Mouse (Mus musculus): ENCODE measurements around the gene Olfr1233. TPM values are rescaled to one million over a fixed set of nuclear protein-coding genes. Genes with fewer than 3 reads are reported as not detected.

Olfr1233 gene
- polyA plus RNA-seq (2012; ENCODE audit: insufficient read depth, insufficient read length, low replicate concordance, missing spikeins), result not detected in 2 replicates

- no peak within 1 kb of the TSS for H3K27ac ChIP-seq (ENCODE audit: insufficient read depth, low read depth, low read length)
- no peaks in the 10 kb centered on the region for H3K4me1 ChIP-seq (ENCODE audit: control insufficient read depth, insufficient read depth, low read length)
- no peak within 1 kb of the TSS for H3K4me3 ChIP-seq (ENCODE audit: insufficient read depth, low read depth, low read length)
- no peak for TF ChIP-seq POLR2A (IDR thresholded peaks at IDR 0.05; ENCODE audit: insufficient read depth, low read depth, low read length)
These were observed at the start of gene Olfr1233 for GRCm38 (mm10) chr2:89342298-89342697. Gene Olfr1233 (minus strand): TSS chr2:89342398.

GRCm38 (mm10) chr2:89364765-89365164, 22.6 kb upstream of the Olfr1233 start, which contains the start of gene Olfr1234:
Gene Olfr1234 (minus strand): TSS chr2:89364865.
- TF ChIP-seq POLR2A (IDR thresholded peaks at IDR 0.05; ENCODE audit: insufficient read depth, low read depth, low read length) (no peak), CTCF (IDR thresholded peaks at IDR 0.05; ENCODE audit: insufficient read depth, low read depth, low read length) (no peak)
- no peaks in the 10 kb centered on the region for H3K4me1 ChIP-seq (ENCODE audit: control insufficient read depth, insufficient read depth, low read length)
- WGBS, result 88% methylated on average over 4 of the region's 4 CpGs

GRCm38 (mm10) chr2:89329575-89329974, 12.6 kb downstream of the Olfr1233 start, which contains the start of gene Olfr1232:
Gene Olfr1232 (minus strand): TSS chr2:89329675.
- no peak for TF ChIP-seq CTCF (IDR thresholded peaks at IDR 0.05; ENCODE audit: insufficient read depth, low read depth, low read length)
- TF ChIP-seq POLR2A (IDR thresholded peaks at IDR 0.05; ENCODE audit: insufficient read depth, low read depth, low read length), result no peak
- no peak within 1 kb of the TSS for H3K4me3 ChIP-seq (ENCODE audit: insufficient read depth, low read depth, low read length)

More at GRCm38 (mm10) chr2:89364765-89365164, 22.6 kb upstream of the Olfr1233 start, which contains the start of gene Olfr1234:
- no peak within 1 kb of the TSS for H3K4me3 ChIP-seq (ENCODE audit: insufficient read depth, low read depth, low read length)
- no peak within 1 kb of the TSS for H3K27ac ChIP-seq (ENCODE audit: insufficient read depth, low read depth, low read length)

GRCm38 (mm10) chr2:89306974-89307373, 35.2 kb downstream of the Olfr1233 start, which contains the start of gene Olfr1231:
Gene Olfr1231 (minus strand): TSS chr2:89307074.
- WGBS, result 47% methylated on average over 2 of the region's 2 CpGs
- TF ChIP-seq POLR2A (IDR thresholded peaks at IDR 0.05; ENCODE audit: insufficient read depth, low read depth, low read length) (no peak), CTCF (IDR thresholded peaks at IDR 0.05; ENCODE audit: insufficient read depth, low read depth, low read length) (no peak)
- H3K4me1 ChIP-seq (ENCODE audit: control insufficient read depth, insufficient read depth, low read length), result no peaks in the 10 kb centered on the region
- H3K4me3 ChIP-seq (ENCODE audit: insufficient read depth, low read depth, low read length), result no peak within 1 kb of the TSS
- H3K27ac ChIP-seq (ENCODE audit: insufficient read depth, low read depth, low read length), result no peak within 1 kb of the TSS

More at GRCm38 (mm10) chr2:89329575-89329974, 12.6 kb downstream of the Olfr1233 start, which contains the start of gene Olfr1232:
- Histone ChIP-seq H3K27ac (ENCODE audit: insufficient read depth, low read depth, low read length) (no peak within 1 kb of the TSS), H3K4me1 (ENCODE audit: control insufficient read depth, insufficient read depth, low read length) (no peaks in the 10 kb centered on the region)

GRCm38 (mm10) chr2:89297168-89297567, 45.0 kb downstream of the Olfr1233 start, which contains the start of gene Olfr1230:
Gene Olfr1230 (minus strand): TSS chr2:89297268.
- Histone ChIP-seq H3K4me3 (ENCODE audit: insufficient read depth, low read depth, low read length) (no peak within 1 kb of the TSS), H3K27ac (ENCODE audit: insufficient read depth, low read depth, low read length) (no peak within 1 kb of the TSS), H3K4me1 (ENCODE audit: control insufficient read depth, insufficient read depth, low read length) (no peaks in the 10 kb centered on the region)
- no peak for TF ChIP-seq CTCF (IDR thresholded peaks at IDR 0.05; ENCODE audit: insufficient read depth, low read depth, low read length)
- no peak for TF ChIP-seq POLR2A (IDR thresholded peaks at IDR 0.05; ENCODE audit: insufficient read depth, low read depth, low read length)
- WGBS, result 84% methylated on average over 1 of the region's 1 CpGs

GRCm38 (mm10) chr2:89287914-89288313, 54.3 kb downstream of the Olfr1233 start, which contains the start of gene Olfr1229:
Gene Olfr1229 (minus strand): TSS chr2:89288014.
- TF ChIP-seq CTCF (IDR thresholded peaks at IDR 0.05; ENCODE audit: insufficient read depth, low read depth, low read length) (no peak), POLR2A (IDR thresholded peaks at IDR 0.05; ENCODE audit: insufficient read depth, low read depth, low read length) (no peak)
- H3K4me1 ChIP-seq (ENCODE audit: control insufficient read depth, insufficient read depth, low read length), result no peaks in the 10 kb centered on the region
- no peak within 1 kb of the TSS for H3K27ac ChIP-seq (ENCODE audit: insufficient read depth, low read depth, low read length)
- H3K4me3 ChIP-seq (ENCODE audit: insufficient read depth, low read depth, low read length), result no peak within 1 kb of the TSS
- 70% methylated on average over 2 of the region's 2 CpGs for WGBS

Other genes starting within 250 kb of the Olfr1233 start
- not detected in 2 replicates for gene Olfr1220, start 235.6 kb downstream of the Olfr1233 start, polyA plus RNA-seq (2012; ENCODE audit: insufficient read depth, insufficient read length, low replicate concordance, missing spikeins)
- not detected in 2 replicates for gene Olfr1221, start 225.1 kb downstream of the Olfr1233 start, polyA plus RNA-seq (2012; ENCODE audit: insufficient read depth, insufficient read length, low replicate concordance, missing spikeins)
- not detected in 2 replicates for gene Olfr1222, start 209.3 kb downstream of the Olfr1233 start, polyA plus RNA-seq (2012; ENCODE audit: insufficient read depth, insufficient read length, low replicate concordance, missing spikeins)
- gene Olfr1223, start 190.8 kb downstream of the Olfr1233 start, polyA plus RNA-seq (2012; ENCODE audit: insufficient read depth, insufficient read length, low replicate concordance, missing spikeins), result not detected in 2 replicates
- not detected in 2 replicates for gene Olfr1224-ps1, start 178.3 kb downstream of the Olfr1233 start, polyA plus RNA-seq (2012; ENCODE audit: insufficient read depth, insufficient read length, low replicate concordance, missing spikeins)
- gene Olfr1225, start 167.7 kb downstream of the Olfr1233 start, polyA plus RNA-seq (2012; ENCODE audit: insufficient read depth, insufficient read length, low replicate concordance, missing spikeins), result not detected in 2 replicates
- gene Olfr1226, start 142.3 kb downstream of the Olfr1233 start, polyA plus RNA-seq (2012; ENCODE audit: insufficient read depth, insufficient read length, low replicate concordance, missing spikeins), result not detected in 2 replicates
- gene Olfr1228, start 88.3 kb downstream of the Olfr1233 start, polyA plus RNA-seq (2012; ENCODE audit: insufficient read depth, insufficient read length, low replicate concordance, missing spikeins), result not detected in 2 replicates
- gene Olfr1229, start 54.4 kb downstream of the Olfr1233 start, polyA plus RNA-seq (2012; ENCODE audit: insufficient read depth, insufficient read length, low replicate concordance, missing spikeins), result not detected in 2 replicates
- gene Olfr1230, start 45.1 kb downstream of the Olfr1233 start, polyA plus RNA-seq (2012; ENCODE audit: insufficient read depth, insufficient read length, low replicate concordance, missing spikeins), result not detected in 2 replicates
- gene Olfr1231, start 35.3 kb downstream of the Olfr1233 start, polyA plus RNA-seq (2012; ENCODE audit: insufficient read depth, insufficient read length, low replicate concordance, missing spikeins), result not detected in 2 replicates
- not detected in 2 replicates for gene Olfr1232, start 12.7 kb downstream of the Olfr1233 start, polyA plus RNA-seq (2012; ENCODE audit: insufficient read depth, insufficient read length, low replicate concordance, missing spikeins)
- not detected in 2 replicates for gene Olfr1234, start 22.5 kb upstream of the Olfr1233 start, polyA plus RNA-seq (2012; ENCODE audit: insufficient read depth, insufficient read length, low replicate concordance, missing spikeins)
- not detected in 2 replicates for gene Olfr1238, start 67.3 kb upstream of the Olfr1233 start, polyA plus RNA-seq (2012; ENCODE audit: insufficient read depth, insufficient read length, low replicate concordance, missing spikeins)
- gene Olfr1239, start 78.0 kb upstream of the Olfr1233 start, polyA plus RNA-seq (2012; ENCODE audit: insufficient read depth, insufficient read length, low replicate concordance, missing spikeins), result not detected in 2 replicates
- gene Olfr1240, start 100.6 kb upstream of the Olfr1233 start, polyA plus RNA-seq (2012; ENCODE audit: insufficient read depth, insufficient read length, low replicate concordance, missing spikeins), result not detected in 2 replicates
- not detected in 2 replicates for gene Olfr1241, start 144.7 kb upstream of the Olfr1233 start, polyA plus RNA-seq (2012; ENCODE audit: insufficient read depth, insufficient read length, low replicate concordance, missing spikeins)
- gene Olfr1242, start 155.9 kb upstream of the Olfr1233 start, polyA plus RNA-seq (2012; ENCODE audit: insufficient read depth, insufficient read length, low replicate concordance, missing spikeins), result not detected in 2 replicates
- gene Olfr1243, start 189.1 kb upstream of the Olfr1233 start, polyA plus RNA-seq (2012; ENCODE audit: insufficient read depth, insufficient read length, low replicate concordance, missing spikeins), result not detected in 2 replicates
- gene Olfr1245, start 236.0 kb upstream of the Olfr1233 start, polyA plus RNA-seq (2012; ENCODE audit: insufficient read depth, insufficient read length, low replicate concordance, missing spikeins), result not detected in 2 replicates

Measured in olfactory bulb, adult 2 months (tissue).